Mouse (Mus musculus) neural tube, embryonic 14.5 days (tissue): ENCODE results near the gene Cfap300. TPM values are rescaled to one million over a fixed set of nuclear protein-coding genes. Genes with fewer than 3 reads are reported as not detected.

Experiments used
- ATAC-seq: fragments of 200-750 bp; cut with Nextera tagmentation; 2 replicates; pipeline ENCODE4 v1.8.0; 2017; ENCODE audit warnings: low read depth, mild to moderate bottlenecking, moderate TSS enrichment, moderate library complexity
- H3K27ac ChIP-seq: fragments of 300-500 bp; sonication (generic); 2 replicates; pipeline ENCODE4 v1.5.1; 2014; ENCODE audit warnings: low read depth, mild to moderate bottlenecking, control low read depth, low read length, moderate library complexity, mixed read lengths
- H3K27me3 ChIP-seq: fragments of 300-500 bp; sonication (generic); 2 replicates; pipeline ENCODE4 v1.6.1; 2014; ENCODE audit warnings: low read length; ENCODE audit not compliant: control insufficient read depth, insufficient read depth
- H3K36me3 ChIP-seq: fragments of 300-500 bp; sonication (generic); 2 replicates; pipeline ENCODE4 v1.6.1; 2014; ENCODE audit warnings: low read length, mixed read lengths; ENCODE audit not compliant: control insufficient read depth, insufficient read depth
- H3K4me1 ChIP-seq: fragments of 300-500 bp; sonication (generic); 2 replicates; pipeline ENCODE4 v1.6.1; 2014; ENCODE audit warnings: low read length; ENCODE audit not compliant: control insufficient read depth, insufficient read depth
- H3K4me2 ChIP-seq: fragments of 300-500 bp; sonication (generic); 2 replicates; pipeline ENCODE4 v1.6.1; 2014; ENCODE audit warnings: mild to moderate bottlenecking, low read depth, low read length, control low read depth
- H3K4me3 ChIP-seq: fragments of 300-500 bp; sonication (generic); 2 replicates; pipeline ENCODE4 v1.5.1; 2014; ENCODE audit warnings: low read depth, low read length, control low read depth, mixed read lengths
- H3K9ac ChIP-seq: fragments of 300-500 bp; sonication (generic); replicated peaks from 2 replicates; pipeline ENCODE4 v1.6.1; 2014; ENCODE audit warnings: low read depth, mild to moderate bottlenecking, control low read depth, low read length, mixed read lengths
- H3K9me3 ChIP-seq: fragments of 300-500 bp; sonication (generic); 2 replicates; pipeline ENCODE4 v1.6.1; 2016; ENCODE audit warnings: low read length; ENCODE audit not compliant: control insufficient read depth
- WGBS: fragments of 180-500 bp; shearing (Covaris S2); extraction: QIAGEN DNeasy Blood & Tissue Kit; methylation state at CpG from one replicate; pipeline ENCODE4 v1.1.7; 2014; 5-methylcytosine and 5-hydroxymethylcytosine counted together
- polyA plus RNA-seq: library from polyadenylated mRNA; unstranded; fragments of >200 nt; fragmentation: Nextera tagmentation; extraction: Ambion mirVana; gene quantifications from 2 replicates; pipeline ENCODE4 v1.2.1, GENCODE M21; 2014

The Cfap300 gene
- polyA plus RNA-seq, 1 experiment from 2014 or later: 17.4 TPM

- Histone ChIP-seq H3K9me3 (no peaks in the 10 kb centered on the region), H3K9ac (no peak overlapping the region), H3K4me2 (no peak overlapping the region), H3K27me3 (no peaks in the 10 kb centered on the region), H3K27ac (no peak overlapping the region), H3K36me3 (no peaks in the 10 kb centered on the region), H3K4me3 (no peak overlapping the region), H3K4me1 (no peaks in the 10 kb centered on the region)
- no peak for ATAC-seq
- 74% methylated on average over 1 of the region's 1 CpGs for WGBS
Measured at GRCm38 (mm10) chr9:8034143-8034542, 8.5 kb downstream of the Cfap300 start.

GRCm38 (mm10) chr9:8032847-8033246 is 9.8 kb downstream of the Cfap300 start:
- no peaks in the 10 kb centered on the region for H3K4me1 ChIP-seq
- peak; percentile 16; the same call in 1 of the 2 replicates for ATAC-seq
- WGBS: 85% methylated on average over 5 of the region's 5 CpGs
- H3K9ac ChIP-seq: no peak overlapping the region
- H3K27me3 ChIP-seq: no peaks in the 10 kb centered on the region
- no peak overlapping the region for H3K27ac ChIP-seq
- no peaks in the 10 kb centered on the region for H3K9me3 ChIP-seq
- no peaks in the 10 kb centered on the region for H3K36me3 ChIP-seq
- no peak overlapping the region for H3K4me3 ChIP-seq
- no peak overlapping the region for H3K4me2 ChIP-seq

GRCm38 (mm10) chr9:8018609-8019008 is 24.0 kb downstream of the Cfap300 start:
- no peak overlapping the region for H3K4me2 ChIP-seq

GRCm38 (mm10) chr9:8017253-8017913 is 25.2 kb downstream of the Cfap300 start:
- no peaks in the 10 kb centered on the region for H3K9me3 ChIP-seq
- no peak overlapping the region for H3K9ac ChIP-seq
- WGBS: 63% methylated on average over 13 of the region's 20 CpGs
- H3K27ac ChIP-seq: no peak overlapping the region
- H3K36me3 ChIP-seq: no peaks in the 10 kb centered on the region
- no peak overlapping the region for H3K4me3 ChIP-seq
- no peaks in the 10 kb centered on the region for H3K27me3 ChIP-seq
- H3K4me2 ChIP-seq: no peak overlapping the region
- ATAC-seq: no peak
- no peaks in the 10 kb centered on the region for H3K4me1 ChIP-seq

More at GRCm38 (mm10) chr9:8018609-8019008, 24.0 kb downstream of the Cfap300 start:
- H3K4me1 ChIP-seq: no peaks in the 10 kb centered on the region
- no peaks in the 10 kb centered on the region for H3K36me3 ChIP-seq
- no peak overlapping the region for H3K4me3 ChIP-seq
- no peaks in the 10 kb centered on the region for H3K27me3 ChIP-seq
- no peak for ATAC-seq
- H3K27ac ChIP-seq: no peak overlapping the region
- no peak overlapping the region for H3K9ac ChIP-seq
- H3K9me3 ChIP-seq: no peaks in the 10 kb centered on the region
- 91% methylated on average over 5 of the region's 5 CpGs for WGBS

GRCm38 (mm10) chr9:8004370-8004991 is 38.1 kb downstream of the Cfap300 start, which contains the start of gene Yap1:
TSS of gene Yap1 (minus strand) at chr9:8004596.
- WGBS: under 1% methylated on average over 48 of the region's 79 CpGs
- Histone ChIP-seq H3K9me3 (no peaks in the 10 kb centered on the region), H3K9ac (peak within 1 kb of the TSS; percentile 70), H3K4me2 (peak within 1 kb of the TSS; percentile 86), H3K27me3 (0 out of 2 replicates have a peak, but pooled peaks cover 2% of the 10 kb centered on the region), H3K27ac (peak within 1 kb of the TSS; percentile 83), H3K4me3 (peak within 1 kb of the TSS; percentile 71), H3K36me3 (no peaks in the 10 kb centered on the region), H3K4me1 (peaks cover 4% of the 10 kb centered on the region; the same call in 1 of the 2 replicates)
- ATAC-seq: peak; percentile 85

GRCm38 (mm10) chr9:8003301-8004271 is 39.0 kb downstream of the Cfap300 start:
- peaks cover 4% of the 10 kb centered on the region; the same call in 1 of the 2 replicates for H3K4me1 ChIP-seq
- H3K27ac ChIP-seq: peak overlapping the region; percentile 83
- H3K9me3 ChIP-seq: no peaks in the 10 kb centered on the region
- peak overlapping the region; percentile 70 for H3K9ac ChIP-seq
- peak; percentile 66 for ATAC-seq
- WGBS: under 1% methylated on average over 73 of the region's 82 CpGs
- peak overlapping the region; percentile 71 for H3K4me3 ChIP-seq
- H3K4me2 ChIP-seq: peak overlapping the region; percentile 86
- 0 out of 2 replicates have a peak, but pooled peaks cover 2% of the 10 kb centered on the region for H3K27me3 ChIP-seq
- H3K36me3 ChIP-seq: no peaks in the 10 kb centered on the region

- no peak for ATAC-seq
- Histone ChIP-seq H3K4me3 (peak overlapping the region; percentile 71), H3K36me3 (no peaks in the 10 kb centered on the region), H3K27ac (no peak overlapping the region), H3K4me2 (peak overlapping the region; percentile 86), H3K27me3 (0 out of 2 replicates have a peak, but pooled peaks cover 2% of the 10 kb centered on the region), H3K9ac (peak overlapping the region; percentile 70; the same call in 1 of the 2 replicates), H3K9me3 (no peaks in the 10 kb centered on the region), H3K4me1 (peaks cover 4% of the 10 kb centered on the region; the same call in 1 of the 2 replicates)
- 3% methylated on average over 12 of the region's 12 CpGs for WGBS
Measured at GRCm38 (mm10) chr9:8002806-8003205, 39.8 kb downstream of the Cfap300 start.

GRCm38 (mm10) chr9:8001352-8001751 is 41.3 kb downstream of the Cfap300 start:
- H3K4me1 ChIP-seq: peaks cover 4% of the 10 kb centered on the region; the same call in 1 of the 2 replicates
- H3K27ac ChIP-seq: no peak overlapping the region
- 29% methylated on average over 7 of the region's 7 CpGs for WGBS
- H3K9me3 ChIP-seq: no peaks in the 10 kb centered on the region
- no peak overlapping the region for H3K9ac ChIP-seq
- no peaks in the 10 kb centered on the region for H3K36me3 ChIP-seq
- peak overlapping the region; percentile 30; the same call in 1 of the 2 replicates for H3K4me2 ChIP-seq
- no peak for ATAC-seq
- no peak overlapping the region for H3K4me3 ChIP-seq
- 0 out of 2 replicates have a peak, but pooled peaks cover 2% of the 10 kb centered on the region for H3K27me3 ChIP-seq
